Mouse (Mus musculus) right cerebral cortex, postnatal 14 days (tissue): ENCODE measurements around the gene Pcdh15.

Experiments used
- DNase-seq: peaks from one replicate; pipeline ENCODE4 v3.0.0; 2022

The Pcdh15 gene

DNA sequence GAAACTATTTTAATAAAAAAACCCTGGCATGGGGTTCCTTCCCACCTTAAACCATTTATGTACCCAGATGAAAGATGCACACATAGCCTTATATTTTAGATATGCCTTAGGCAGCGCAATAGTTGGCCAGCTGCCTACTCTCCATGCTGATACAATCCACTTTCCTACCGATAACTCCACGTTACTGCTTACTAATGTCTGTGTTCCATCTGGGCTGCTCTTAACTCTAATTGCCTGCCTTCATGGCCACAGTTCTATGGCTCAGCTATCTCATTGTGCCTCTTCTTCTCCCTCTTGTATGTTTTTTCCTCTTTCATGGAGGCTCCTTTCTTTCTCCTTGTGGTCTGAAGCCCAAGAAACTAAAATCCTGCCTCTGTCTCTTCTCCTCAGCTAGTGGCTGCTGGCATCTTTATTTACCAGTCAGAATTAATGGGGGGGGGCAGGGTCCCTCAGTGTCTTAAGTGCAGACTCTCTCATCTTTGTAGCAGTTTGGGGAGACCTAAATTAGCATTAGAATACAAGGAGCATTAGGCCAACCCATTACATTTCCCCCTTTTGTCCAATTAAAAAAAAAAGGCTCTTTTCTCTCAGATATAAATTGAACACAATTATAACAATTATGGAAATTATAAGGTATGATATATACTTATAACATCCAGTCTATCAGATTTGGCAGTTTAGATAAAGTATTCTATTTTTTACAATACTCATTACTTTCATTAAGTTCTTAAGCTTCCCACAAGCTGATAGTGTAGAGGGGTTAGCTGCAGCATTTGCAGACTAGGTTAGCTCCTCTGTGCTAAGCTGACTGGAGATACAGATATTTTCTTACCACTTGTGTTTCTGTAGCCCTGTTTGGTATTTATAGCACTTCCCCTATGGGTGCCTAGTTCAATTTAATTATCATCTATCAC is 1240.4 kb downstream of the Pcdh15 start:
- DNase-seq: no peak

DNA sequence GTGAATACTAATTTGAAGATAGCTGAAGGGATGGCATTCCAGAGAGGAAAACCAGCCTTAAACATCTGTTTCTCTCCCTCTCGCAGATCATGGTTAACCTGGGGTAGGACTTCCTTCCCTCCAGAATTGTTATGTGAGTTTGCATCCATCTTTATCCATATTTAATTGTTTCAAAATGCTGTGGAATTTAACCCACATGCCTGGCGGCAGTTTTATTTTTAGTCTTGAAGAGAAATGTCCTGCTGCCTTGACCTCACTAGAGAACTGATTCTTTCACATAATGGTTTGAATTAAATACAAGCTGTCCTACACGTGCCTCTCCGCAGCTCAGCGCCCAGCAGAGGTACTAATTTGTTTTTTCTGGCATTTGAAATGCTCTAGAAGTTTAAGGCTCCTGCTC is 1260.4 kb downstream of the Pcdh15 start:
- DNase-seq: no peak

DNA sequence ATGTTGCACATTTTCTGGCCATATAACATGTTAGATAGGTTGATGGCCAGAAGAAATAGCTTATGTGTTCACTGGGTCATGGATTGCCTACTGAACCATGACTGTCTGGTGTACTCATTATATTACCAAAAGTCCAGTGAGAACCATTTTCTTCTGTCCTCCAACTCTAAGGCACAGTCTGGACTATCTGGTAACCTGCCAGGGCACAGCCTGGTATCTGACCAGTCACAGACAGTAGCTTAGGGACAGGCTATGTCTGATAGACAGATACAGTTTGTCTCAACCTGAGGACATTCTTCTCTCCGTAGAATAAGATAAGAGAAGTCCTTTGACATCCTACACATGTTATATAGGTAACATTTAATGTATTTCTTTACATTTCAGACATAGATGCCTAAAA is 1279.6 kb downstream of the Pcdh15 start:
- DNase-seq: no peak

DNA sequence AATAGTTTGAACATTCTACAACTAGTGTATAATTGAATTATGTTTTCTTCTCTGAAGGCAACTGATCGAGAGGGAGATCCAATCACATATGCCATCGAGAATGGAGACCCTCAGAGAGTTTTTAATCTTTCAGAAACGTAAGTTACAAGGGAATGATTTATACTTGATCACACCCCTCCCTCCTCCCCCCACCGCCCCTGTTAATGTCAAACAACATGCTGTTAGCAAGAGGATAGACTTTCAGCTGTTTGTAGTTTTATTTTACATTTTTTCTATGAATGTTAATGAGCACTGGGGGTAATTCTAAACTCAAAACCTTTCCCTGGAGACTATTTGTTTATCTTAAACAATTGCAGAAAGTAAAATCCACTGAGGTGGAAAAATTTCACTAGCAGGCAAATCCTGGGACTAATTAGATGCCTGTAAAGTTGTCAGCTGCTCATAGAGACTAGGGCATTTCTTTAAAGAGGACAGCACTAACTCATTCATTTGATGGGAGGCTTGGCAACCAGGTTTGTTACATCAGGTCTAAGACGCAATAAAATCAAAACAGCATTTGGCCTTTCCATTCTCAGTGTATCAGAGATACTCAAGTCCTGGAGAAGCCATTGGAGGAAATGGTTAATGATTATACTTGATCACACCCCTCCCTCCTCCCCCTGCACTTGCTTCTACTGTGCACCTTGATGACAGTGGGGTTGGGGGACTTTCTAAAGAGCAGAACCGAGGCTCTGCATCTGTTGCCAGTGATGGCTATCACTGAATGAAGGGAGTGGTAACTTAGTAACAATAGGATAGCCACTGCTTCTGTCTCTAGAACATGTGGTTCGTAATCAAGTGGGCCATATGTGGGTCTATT is 1280.4 kb downstream of the Pcdh15 start:
- no peak for DNase-seq

DNA sequence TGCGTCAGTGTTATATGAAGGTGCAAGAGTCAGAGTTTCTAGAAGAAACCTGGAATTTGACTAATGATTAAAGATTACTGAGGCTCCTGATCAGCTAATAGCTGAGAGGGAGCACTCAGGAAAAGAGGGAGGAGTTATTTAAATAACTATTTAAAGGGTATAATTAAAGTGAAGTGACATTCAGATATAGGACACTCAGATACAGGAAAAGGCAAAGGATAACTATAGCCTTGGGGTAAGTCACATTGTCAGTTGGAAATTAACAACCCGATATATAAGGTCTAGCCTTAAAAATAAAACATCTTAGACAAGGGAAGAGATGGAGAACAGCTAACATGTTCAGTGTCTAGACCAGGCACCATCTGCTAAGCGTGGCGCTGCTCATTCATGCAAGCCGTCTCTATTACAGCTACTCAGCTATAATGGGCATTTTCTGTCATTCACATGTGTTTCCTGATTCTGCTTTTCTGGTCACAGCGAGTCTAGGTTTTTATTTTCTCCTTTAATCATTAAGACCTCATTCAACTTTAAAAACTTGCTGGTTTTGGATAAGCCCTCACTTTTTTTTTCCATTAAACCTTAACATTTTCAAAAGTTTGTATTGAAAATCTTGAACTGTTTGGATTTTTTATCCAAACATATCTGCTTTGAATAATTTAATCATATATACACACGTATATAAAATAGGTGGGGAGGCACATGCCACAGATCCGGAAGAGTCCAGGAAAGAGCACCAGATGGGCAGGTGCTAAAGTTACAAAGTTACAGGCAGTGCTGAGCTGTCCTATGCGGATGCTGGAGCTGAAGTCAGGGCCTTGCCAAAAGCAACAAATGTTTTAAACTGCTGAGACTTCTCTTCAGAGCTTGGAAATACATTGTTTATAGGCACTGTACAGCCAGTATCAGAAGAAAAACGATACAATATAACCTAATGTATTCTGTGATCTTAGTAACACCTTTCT is 1288.7 kb downstream of the Pcdh15 start:
- no peak for DNase-seq

DNA sequence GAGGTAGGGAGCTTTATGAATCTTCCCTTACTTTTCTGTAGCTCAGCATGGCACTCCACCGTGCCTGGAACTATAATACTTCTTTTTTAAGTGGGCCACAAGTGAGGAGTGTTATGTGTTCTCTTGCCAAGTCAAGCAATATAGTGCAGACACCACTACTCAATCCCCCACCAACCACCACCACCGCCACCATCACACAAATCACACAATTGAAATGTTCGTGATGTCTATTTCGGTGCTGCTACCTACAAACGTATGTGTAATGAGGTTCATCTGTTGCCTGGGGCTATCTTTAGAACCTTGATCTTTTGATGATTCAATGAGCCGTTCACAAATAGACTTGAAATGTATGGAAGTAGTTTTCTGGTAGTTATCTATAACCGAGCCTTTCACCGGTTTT is 1304.0 kb downstream of the Pcdh15 start:
- DNase-seq: no peak

DNA sequence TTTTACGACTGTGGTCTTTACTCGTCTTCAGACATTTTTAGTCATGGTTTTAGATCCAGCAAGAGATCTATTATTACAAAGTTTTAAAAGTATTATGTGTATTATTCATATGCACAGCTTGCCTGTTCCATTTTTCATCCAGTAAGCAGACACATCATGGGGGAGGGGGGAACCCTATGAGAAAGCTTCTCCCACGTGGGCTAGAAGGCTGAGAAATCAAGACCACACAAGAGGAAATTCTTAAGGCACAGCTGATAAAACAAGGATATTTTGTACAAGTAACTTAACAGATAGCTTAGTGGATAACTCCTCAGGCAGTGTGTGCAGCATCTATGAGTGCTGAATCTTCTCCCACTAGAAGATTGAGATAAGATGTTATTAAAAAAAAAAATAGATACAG is 1314.9 kb downstream of the Pcdh15 start:
- no peak for DNase-seq

DNA sequence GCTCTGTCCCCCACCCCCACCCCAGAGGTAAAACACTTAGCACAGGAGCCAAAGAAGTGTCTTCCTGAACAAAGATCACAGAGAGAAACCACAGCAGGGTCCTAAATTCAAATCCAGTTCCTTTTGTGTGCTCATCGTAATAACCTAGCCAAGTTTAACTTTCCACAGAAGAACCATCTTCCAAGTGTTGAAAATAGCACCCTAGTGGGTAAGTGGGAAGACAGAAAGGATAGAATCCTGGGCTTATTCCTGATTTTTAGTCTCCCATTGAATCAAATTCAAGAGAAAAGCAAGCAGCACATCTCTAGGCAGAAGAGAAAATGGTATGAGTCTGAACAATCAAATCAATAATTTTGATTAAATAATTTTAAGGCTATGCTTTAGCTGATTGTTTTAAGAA is 1315.8 kb downstream of the Pcdh15 start:
- DNase-seq: no peak

DNA sequence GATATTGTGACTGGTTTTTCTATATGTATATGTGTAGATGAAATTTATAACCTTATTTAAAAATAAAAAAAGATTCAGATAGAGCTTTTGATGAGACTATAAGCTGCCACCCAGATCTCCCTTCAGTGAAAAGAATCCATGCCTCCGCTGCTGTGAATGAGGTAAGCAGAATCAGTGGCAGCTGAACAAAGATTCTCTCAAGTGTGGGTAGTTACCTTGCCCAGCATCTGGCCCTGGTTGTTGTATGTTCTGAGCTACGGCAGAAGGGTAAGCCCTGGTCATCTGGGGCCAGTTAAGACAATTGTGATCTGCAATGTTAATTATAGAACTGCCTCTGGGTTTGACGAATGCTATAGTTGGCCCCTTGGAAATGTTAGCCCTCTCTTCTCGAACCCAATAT is 1316.2 kb downstream of the Pcdh15 start:
- DNase-seq: no peak

DNA sequence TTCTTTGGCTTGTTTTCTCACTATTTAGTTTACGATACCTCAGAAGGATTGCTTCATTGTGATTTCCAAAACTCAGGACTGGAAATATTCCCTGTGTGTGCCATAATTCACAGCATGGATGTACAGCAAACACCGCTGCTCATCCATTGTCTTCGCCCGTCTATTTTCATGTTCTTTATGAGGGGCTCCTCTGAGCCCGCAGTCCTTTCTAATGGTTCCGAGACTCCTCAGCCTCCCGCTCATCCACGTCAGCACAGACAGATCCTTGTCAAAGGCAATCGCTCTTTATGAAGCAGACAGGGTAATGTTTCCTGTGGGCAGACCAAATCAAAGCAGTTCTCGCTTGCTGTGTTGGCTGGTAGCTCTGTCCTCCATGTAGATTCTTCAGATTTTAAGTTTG is 1316.8 kb downstream of the Pcdh15 start:
- no peak for DNase-seq

DNA sequence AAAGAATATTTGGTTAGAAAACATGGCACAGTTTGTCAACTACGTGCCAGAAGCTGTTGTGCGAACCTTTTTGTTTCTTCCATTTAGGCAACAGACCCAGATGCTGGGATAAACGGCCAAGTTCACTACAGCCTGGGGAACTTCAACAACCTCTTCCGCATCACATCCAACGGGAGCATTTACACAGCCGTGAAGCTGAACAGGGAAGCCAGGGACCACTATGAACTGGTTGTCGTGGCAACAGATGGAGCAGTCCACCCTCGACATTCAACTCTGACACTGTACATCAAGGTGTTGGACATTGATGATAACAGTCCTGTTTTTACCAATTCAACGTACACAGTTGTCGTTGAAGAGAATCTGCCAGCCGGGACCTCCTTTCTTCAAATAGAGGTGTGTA is 1350.9 kb downstream of the Pcdh15 start:
- DNase-seq: no peak

DNA sequence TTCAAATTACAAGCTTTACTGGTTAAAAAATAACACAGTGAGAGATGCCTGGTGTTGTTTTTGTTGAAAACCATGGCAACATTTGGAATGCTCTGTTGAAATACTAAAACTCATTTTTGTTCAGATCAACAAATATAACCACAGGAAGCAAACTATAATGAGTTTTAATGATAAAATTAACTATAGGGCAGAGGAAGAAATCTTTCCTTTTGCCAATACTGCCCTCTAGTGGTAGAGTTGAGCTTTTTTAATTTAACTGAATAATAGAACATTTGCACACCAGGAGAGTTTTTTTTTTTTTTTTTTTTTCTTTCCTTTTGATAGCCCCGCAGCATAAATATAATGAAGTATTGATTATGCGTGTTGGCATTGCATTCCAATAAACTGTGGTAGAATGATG is 1364.8 kb downstream of the Pcdh15 start:
- no peak for DNase-seq

DNA sequence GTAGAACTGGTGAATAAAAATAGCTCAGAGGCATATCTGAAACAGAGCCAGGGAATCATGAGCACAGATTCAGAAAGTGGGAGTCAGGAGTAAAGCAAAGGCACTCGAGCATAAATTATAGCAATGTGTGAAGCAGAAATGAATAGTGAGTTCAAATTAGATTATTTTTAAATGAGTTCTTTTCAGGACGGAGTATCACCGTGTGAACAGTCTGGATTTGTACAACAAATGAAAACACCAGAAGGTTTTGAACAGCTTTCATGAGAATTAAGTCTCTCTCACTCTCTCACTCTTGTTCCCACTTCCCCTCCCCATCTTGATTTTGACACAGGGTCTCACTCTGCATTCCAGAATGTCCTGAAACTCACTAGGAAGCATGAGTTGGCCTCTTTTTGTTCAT is 1381.6 kb downstream of the Pcdh15 start:
- no peak for DNase-seq

DNA sequence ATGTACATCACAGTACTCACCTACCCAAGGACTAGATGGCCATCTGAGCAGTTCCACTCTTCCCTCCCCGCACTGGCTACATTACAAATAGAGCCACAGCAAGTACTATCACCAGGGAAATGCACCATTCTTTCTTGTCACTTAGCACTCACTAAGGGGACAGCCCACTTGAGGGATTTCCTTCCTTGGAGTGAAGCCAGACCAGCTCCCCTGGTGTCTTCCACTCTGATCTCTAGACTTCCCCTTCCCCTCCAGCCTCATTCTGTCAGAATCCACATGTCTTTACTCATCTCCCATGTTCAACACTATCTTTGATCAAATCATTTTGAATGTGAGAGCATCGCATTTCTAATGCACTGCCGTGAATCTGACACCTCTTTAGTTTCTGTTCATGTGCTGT is 1413.2 kb downstream of the Pcdh15 start:
- no peak for DNase-seq

DNA sequence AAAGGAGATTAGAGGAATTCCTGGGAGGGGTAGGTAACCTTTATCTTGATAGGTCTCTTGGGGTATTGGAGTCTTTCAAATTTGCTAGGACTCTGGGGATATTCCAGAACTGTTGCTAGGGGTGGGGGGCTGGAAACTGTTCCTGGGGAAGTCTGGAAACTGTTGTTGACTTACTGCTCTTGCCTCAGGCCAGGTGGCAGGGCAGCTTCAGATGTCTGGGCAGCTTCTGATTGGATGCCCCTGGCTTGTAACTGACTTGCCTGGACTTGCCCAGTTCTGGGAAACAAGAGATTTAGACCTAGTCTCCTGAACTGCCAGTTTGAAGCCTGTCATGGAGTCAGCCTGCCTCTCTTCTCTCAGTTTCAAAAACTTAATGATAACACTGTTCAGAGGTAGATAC is 1414.6 kb downstream of the Pcdh15 start:
- DNase-seq: no peak

DNA sequence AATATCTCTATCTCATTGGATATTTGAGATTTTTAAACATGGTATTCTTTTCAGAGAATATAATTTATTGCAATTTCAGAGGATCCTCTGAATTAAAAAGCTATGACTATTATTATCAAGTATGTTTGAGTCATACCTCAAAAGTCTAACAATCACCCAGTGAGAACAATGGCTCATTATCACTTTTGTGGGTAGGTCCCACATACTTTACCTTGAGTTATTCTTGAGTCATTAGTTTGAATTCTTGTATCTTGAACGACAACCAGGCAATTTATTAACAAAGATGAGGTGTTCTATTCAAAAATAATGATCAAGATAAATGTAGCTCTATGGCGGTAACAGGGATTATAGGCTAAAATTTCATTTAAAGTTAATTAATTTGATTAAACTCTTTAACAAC is 1439.2 kb downstream of the Pcdh15 start:
- DNase-seq: no peak

DNA sequence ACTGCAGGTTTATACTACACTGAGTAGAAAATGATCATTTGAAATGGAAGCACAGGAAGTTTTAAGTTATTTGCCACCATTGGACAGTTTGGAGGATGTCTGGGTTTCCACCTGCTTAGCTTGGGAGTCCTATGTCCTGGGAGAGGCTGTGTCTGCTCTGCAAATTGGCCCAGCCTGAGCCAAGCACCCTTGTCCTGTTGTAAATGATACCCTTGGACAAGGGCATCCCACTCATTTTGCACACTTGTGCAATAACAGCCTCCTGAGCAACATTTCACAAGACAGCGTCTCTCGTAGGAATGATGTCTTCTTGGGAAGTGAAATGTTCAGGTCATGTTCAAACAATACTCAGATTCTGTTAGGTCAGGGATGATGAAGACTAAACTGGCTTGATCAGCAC is 1456.2 kb downstream of the Pcdh15 start:
- DNase-seq: no peak

DNA sequence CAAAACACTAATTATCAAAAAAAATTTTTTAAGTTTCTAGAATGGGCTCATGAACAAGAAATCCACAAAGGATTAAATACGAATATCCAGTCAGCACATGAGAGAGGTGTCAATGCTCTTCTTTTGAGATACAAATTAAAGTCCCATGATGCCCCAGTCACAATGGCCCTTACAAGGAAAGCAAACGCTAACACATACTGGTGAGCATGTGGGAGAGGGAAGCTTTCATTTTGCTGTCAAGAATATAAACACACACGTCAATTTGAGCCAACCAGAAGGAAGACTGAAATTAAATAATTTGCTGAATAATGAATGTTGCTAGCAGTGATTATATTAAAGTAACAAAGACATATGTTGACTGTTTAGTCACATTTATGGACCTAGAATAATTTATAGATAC is 1470.5 kb downstream of the Pcdh15 start:
- DNase-seq: no peak

DNA sequence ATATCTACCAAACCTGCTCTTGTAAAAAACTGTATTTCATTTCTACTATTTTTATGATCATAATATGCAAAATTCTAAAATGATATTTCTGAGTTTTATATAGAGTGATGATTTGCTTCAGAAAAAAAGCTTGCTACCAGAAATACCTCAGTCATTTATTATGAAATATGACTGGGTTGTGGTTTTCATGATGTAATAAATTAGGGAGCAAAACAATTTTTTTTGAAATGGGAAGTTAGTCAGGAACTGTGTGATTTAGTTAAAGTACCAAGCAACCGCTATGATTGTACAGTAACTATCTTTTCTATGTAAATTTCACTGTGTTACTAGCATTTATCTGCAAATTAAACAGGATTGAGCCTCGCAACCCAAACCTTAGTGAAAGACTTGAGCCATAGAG is 1480.8 kb downstream of the Pcdh15 start:
- DNase-seq: no peak

DNA sequence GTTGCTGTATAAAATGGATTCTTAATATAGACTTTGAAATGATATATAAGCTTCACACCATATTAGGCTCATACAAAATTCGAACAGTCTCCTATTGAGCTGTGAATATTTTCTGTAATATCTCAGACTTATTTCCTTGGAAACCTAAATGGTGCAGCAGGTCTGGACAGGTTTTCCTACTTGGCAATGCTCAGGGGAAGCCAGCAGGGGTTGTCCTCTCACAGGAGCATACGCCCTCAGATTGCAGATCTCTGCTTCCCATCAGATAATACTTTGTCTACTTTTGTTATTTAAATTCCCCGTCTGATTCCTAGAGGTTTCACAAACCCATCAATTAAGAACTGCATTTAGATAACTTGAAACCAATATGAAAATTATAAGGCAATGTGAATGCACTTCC is 1492.7 kb downstream of the Pcdh15 start:
- no peak for DNase-seq

DNA sequence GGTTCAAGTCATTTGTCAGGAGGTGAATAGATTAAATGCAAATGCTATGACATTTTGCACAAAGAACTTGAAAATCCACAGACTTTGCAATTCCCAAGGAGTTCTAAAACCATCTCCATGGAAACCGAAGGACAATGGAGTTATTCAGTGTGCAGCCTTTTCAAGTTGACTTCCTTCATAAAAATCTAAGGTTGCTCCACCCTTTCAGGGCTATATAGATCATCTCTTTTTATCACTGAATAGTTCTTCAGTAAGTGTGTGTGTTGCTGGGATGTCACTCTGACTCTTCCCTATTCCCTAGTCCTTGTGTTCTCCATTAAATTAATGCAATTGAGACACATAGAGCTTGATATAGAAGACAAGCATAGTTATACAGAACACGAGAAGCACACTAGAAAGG is 1508.5 kb downstream of the Pcdh15 start:
- DNase-seq: no peak

DNA sequence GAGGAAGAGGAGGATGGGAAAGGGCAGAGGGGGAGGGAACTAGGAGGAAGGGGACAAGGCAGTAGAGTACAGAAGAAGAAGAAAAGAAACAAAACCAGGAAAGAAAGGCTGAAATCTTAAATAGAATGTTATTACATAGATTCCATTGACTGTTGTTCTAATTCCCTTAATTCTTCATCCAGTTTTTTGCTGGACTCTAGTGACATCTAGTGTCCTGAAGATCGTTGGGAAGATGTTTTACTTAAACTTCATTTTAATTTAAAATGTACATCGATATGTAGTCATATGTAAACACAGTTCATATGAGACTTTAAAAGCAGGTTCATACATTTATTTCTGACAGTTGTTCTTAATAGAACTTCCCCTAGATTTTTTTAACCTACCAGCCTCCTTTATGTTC is 1522.7 kb downstream of the Pcdh15 start:
- DNase-seq: no peak

DNA sequence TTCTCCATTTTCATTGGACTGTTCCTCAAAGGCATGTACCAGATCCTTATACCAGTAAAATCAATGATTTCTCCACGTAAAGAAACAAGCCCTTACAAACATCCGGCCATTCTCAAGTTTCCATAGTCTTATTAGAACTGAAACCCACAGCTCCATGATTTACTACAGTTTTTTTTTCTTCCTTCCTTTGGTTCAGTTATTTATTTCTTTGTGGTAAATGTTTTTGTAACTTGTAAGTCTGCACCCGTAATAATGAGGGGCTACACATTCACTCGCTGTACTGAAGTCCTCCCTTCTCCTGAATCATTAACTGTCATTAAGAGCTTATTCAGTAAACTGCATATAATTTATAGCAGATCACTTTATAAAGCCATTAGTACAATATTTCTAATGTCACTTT is 1526.6 kb downstream of the Pcdh15 start:
- DNase-seq: no peak
